Mouse (Mus musculus) Patski (cell line): ENCODE measurements around the gene Smyd1. TPM values are rescaled to one million over a fixed set of nuclear protein-coding genes. Genes with fewer than 3 reads are reported as not detected.
"Not testable (repeated sequence)": the region's sequence is repeated elsewhere in the genome, so short reads cannot be mapped to it uniquely, and the experiment has no call there.

Source experiments
- ATAC-seq: fragments of 100-300 bp; one replicate; pipeline ENCODE4 v1.8.0; 2021
- CTCF ChIA-PET: fragments of 350-600 bp; sonication (Branson Sonifier 250); formaldehyde crosslinking; loops from one replicate; lab custom pipeline; 2022; ENCODE audit warnings: inconsistent platforms; lab: Charles Lee
- POLR2A ChIA-PET: fragments of 350-600 bp; sonication (Branson Sonifier 250); formaldehyde crosslinking; loops from one replicate; lab custom pipeline; 2022; ENCODE audit warnings: antibody characterized with exemption, inconsistent platforms; lab: Charles Lee
- DNase-seq: peaks from one replicate; pipeline ENCODE4 v3.0.0-alpha.2; 2011; ENCODE audit warnings: low read depth, low spot score
- H3K27me3 ChIP-seq: fragments of 371-371 bp; one replicate; pipeline ENCODE4 v1.5.1; 2021
- CTCF ChIP-seq: fragments of 100-300 bp; IDR thresholded peaks from one replicate; pipeline ENCODE4 v1.5.1; 2021
- in situ Hi-C: fragments of 300-500 bp; cut with MboI; formaldehyde crosslinking; loops from 3 replicates; pipeline ENCODE4 v1.11.1; 2018; ENCODE audit warnings: low pct_unique_long_range_greater_than_20kb, mixed read lengths
- polyA plus RNA-seq: library from polyadenylated mRNA; unstranded; gene quantifications from one replicate; pipeline ENCODE4 v1.2.3, GENCODE M21; 2021

Smyd1 gene
- polyA plus RNA-seq, 1 experiment from 2014 or later = 0.71 TPM

DNA sequence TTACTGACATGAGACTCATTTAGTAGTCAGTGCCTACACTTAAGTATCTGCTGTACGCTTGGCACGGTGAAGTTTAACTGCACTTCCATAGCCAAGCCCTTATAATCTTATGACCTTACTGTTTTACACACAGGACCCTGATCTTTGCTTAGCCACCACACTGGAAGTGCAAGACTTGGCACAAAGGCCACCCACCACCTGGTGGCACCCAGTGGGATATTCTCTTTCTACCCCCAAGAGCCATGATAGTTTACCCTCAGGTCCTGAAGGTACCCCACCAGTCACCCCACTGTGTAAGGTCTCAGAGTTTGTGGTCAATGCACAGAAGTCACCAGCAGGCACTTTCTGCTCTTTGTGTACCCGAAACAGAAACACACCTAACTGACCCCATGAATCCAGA lies 29.2 kb upstream of the Smyd1 start:
- ChIA-PET POLR2A (no interaction called here), CTCF (no interaction called here)
- H3K27me3 ChIP-seq = peaks cover 6% of the 10 kb centered on the region
- DNase-seq (no peak), ATAC-seq (no peak)
- in situ Hi-C loops = no loop called here
- TF ChIP-seq CTCF = no peak

- POLR2A ChIA-PET = no interaction called here
- CTCF ChIA-PET = no interaction called here
Observed at GRCm38 (mm10) chr6:71348006-71348405, 26.0 kb upstream of the Smyd1 start.

DNA sequence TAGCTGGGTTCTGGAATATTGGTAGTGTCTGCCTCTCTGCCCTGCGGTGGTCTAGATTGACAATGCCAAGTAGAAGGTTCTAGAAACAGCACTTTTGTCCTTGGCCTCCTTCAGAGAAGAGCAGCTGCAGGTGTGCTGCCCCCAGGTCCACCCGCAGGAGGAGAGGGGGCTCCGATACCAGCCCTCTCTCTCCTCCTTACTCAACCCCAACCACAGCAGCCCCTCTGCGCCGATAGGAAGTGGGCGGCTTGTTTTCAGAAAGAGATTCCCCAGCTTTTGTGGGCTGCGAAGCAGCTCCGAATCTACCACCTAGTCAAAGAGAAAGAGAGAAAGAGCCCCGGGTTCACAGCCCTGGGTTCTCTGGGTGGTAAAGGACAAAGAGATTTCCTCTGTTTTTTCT lies 19.1 kb upstream of the Smyd1 start:
- ChIA-PET POLR2A (no interaction called here), CTCF (no interaction called here)
- peaks cover 12% of the 10 kb centered on the region for H3K27me3 ChIP-seq
- no peak for TF ChIP-seq CTCF
- no peak for DNase-seq
- ATAC-seq = no peak
- in situ Hi-C loops = no loop called here

More at GRCm38 (mm10) chr6:71348006-71348405, 26.0 kb upstream of the Smyd1 start:
- TF ChIP-seq CTCF = no peak
- no peaks in the 10 kb centered on the region for H3K27me3 ChIP-seq
- in situ Hi-C loops = no loop called here
- ATAC-seq (no peak), DNase-seq (no peak)

DNA sequence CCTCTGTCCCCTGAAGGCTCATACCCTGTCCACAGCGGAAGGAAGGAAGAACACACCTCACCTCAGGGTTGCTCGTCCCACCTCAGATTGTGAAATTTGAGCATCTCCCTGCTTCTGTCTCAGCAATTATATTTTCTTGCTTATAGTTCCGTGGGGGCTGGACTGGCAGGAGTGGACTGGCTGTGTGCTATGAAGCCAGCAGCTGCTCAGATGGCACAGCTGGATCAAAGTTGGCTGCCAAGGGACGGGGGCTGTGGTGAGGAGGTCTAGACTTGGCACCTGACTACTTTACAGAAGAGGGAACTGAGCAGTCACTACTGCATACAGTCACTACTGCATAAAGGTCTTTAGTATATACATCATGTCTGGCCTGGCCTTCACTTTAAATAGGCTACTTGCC lies 17.3 kb upstream of the Smyd1 start:
- DNase-seq = no peak
- ChIA-PET CTCF (no interaction called here), POLR2A (no interaction called here)
- no peak for ATAC-seq
- H3K27me3 ChIP-seq = peaks cover 14% of the 10 kb centered on the region
- in situ Hi-C loops = no loop called here
- no peak for TF ChIP-seq CTCF

GRCm38 (mm10) chr6:71338941-71339340 lies 16.9 kb upstream of the Smyd1 start:
- ATAC-seq = no peak
- CTCF ChIA-PET = no interaction called here
- no peak for DNase-seq
- H3K27me3 ChIP-seq = peaks cover 15% of the 10 kb centered on the region
- POLR2A ChIA-PET = no interaction called here
- in situ Hi-C loops = no loop called here
- TF ChIP-seq CTCF = no peak

GRCm38 (mm10) chr6:71337666-71338065 lies 15.6 kb upstream of the Smyd1 start:
- in situ Hi-C loops = no loop called here
- ChIA-PET POLR2A (no interaction called here), CTCF (no interaction called here)
- ATAC-seq (no peak), DNase-seq (no peak)
- peaks cover 15% of the 10 kb centered on the region for H3K27me3 ChIP-seq
- no peak for TF ChIP-seq CTCF

DNA sequence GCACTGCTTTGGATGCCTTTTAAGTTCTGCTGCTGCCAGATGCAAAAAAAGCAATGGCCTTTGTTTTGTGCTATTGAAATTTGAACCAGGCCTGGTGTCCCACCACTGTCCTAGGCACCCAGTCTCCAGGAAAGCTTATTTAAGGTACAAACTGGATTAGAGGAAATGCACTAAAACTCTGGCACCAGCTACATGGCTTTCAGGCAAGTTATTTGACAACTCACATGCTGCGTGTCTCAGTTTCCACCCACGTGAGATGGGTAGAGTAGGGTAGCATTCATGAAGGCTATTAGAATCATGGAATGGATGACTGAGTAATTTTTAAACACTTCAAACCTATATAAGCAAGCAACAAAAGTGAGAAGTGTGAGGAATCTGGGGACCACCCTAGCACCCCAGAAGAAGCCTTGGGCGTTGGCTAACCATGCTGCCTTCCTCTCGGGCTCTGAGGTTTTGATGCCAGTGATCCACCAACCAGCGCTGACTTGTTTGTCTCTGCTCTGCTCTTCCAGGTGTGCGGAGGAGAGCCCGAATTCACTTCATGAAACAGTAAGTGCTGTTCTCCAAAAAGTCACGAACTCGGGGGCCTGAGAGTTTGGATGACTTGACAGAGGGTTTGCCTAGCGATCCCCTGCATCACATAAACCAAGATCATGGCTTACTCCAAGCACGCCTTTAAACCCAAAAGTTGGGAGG lies 11.7 kb upstream of the Smyd1 start:
- in situ Hi-C loops = no loop called here
- no peak for DNase-seq
- no peak for TF ChIP-seq CTCF
- peaks cover 9% of the 10 kb centered on the region for H3K27me3 ChIP-seq
- ChIA-PET CTCF (interaction anchor here (1.4 kb wide), 1 partner anchor 11 kb away, joined by 5 read pairs; no protein-coding TSS in a partner anchor), POLR2A (no interaction called here)
- ATAC-seq = no peak

- ChIA-PET CTCF (interaction anchor here (1.4 kb wide), 1 partner anchor 12 kb away, joined by 5 read pairs; no protein-coding TSS in a partner anchor), POLR2A (no interaction called here)
- ATAC-seq (no peak), DNase-seq (no peak)
- in situ Hi-C loops = no loop called here
- peaks cover 6% of the 10 kb centered on the region for H3K27me3 ChIP-seq
- TF ChIP-seq CTCF = no peak
Observed at GRCm38 (mm10) chr6:71333031-71333430, 11.0 kb upstream of the Smyd1 start.

GRCm38 (mm10) chr6:71332236-71332965 lies 10.4 kb upstream of the Smyd1 start:
- no peak for DNase-seq
- in situ Hi-C loops = no loop called here
- ATAC-seq = no peak
- ChIA-PET POLR2A (no interaction called here), CTCF (interaction anchor here (1.4 kb wide), 1 partner anchor 12 kb away, joined by 5 read pairs; no protein-coding TSS in a partner anchor)
- TF ChIP-seq CTCF = no peak
- peaks cover 6% of the 10 kb centered on the region for H3K27me3 ChIP-seq

DNA sequence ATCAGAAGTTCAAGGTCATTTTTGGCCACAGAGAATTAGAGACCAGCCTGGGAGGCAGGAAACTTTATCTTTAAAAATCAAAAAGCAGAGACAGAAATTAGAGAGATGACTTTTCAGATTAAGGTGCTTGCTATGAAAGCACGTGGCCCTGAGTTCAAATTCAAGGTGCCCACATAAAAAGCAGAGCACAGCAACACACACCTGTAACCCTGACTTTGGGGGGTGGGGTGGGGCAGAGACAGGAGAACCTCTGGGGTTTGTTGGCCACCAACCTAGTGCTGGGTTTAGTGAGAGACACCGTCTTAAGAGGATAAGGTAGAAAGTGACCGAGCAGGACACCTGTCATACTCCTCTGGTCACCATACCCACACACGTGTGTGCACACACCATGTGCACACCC lies 9.5 kb upstream of the Smyd1 start:
- DNase-seq, in situ Hi-C loops, CTCF ChIA-PET, H3K27me3 ChIP-seq, POLR2A ChIA-PET, ATAC-seq: not testable (repeated sequence)

- ChIA-PET POLR2A (no interaction called here), CTCF (no interaction called here)
- in situ Hi-C loops = no loop called here
- TF ChIP-seq CTCF = no peak
- H3K27me3 ChIP-seq = peaks cover 6% of the 10 kb centered on the region
- no peak for DNase-seq
- no peak for ATAC-seq
Observed at GRCm38 (mm10) chr6:71330486-71330885, 8.5 kb upstream of the Smyd1 start.
